Mouse (Mus musculus) brain, embryonic 14.5 days (tissue): Measurements from ENCODE around the gene Slc11a1.

ENCODE experiments used
- CTCF ChIP-seq: fragments of 200-500 bp; IDR thresholded peaks from 2 replicates; pipeline ENCODE4 v1.5.1; 2012; ENCODE audit warnings: inconsistent platforms, mild to moderate bottlenecking, moderate library complexity, borderline replicate concordance; ENCODE audit not compliant: insufficient read depth, insufficient read length; ENCODE audit errors: extremely low read depth
- POLR2A ChIP-seq: fragments of 200-500 bp; IDR thresholded peaks from 2 replicates; pipeline ENCODE4 v1.6.1; 2012; ENCODE audit warnings: mild to moderate bottlenecking, inconsistent platforms, borderline replicate concordance; ENCODE audit not compliant: poor library complexity, insufficient read depth, insufficient read length, severe bottlenecking; ENCODE audit errors: extremely low read depth

- TF ChIP-seq CTCF, result no peak
- TF ChIP-seq POLR2A, result 0 out of 2 replicates have a peak, but pooled peaks have one; percentile 30
Observed at GRCm38 (mm10) chr1:74391844-74392441, 16.9 kb downstream of the Slc11a1 start.
